Mouse (Mus musculus): Measurements from ENCODE around the gene Psmd9. TPM values are rescaled to one million over a fixed set of nuclear protein-coding genes. Genes with fewer than 3 reads are reported as not detected.

Psmd9 gene
- polyA plus RNA-seq, 1 experiment, result 87.0 TPM

- Histone ChIP-seq H3K4me3 (replicated peaks) (no peak overlapping the region), H3K36me3 (replicated peaks; ENCODE audit: low read length) (peaks cover 93% of the 10 kb centered on the region), H3K4me1 (peaks cover 32% of the 10 kb centered on the region), H3K27me3 (replicated peaks) (no peaks in the 10 kb centered on the region), H3K9me3 (no peaks in the 10 kb centered on the region)
- TF ChIP-seq GATA1 (IDR thresholded peaks at IDR 0.05; ENCODE audit: borderline replicate concordance, low read length) (no peak), FLI1 (IDR thresholded peaks at IDR 0.05; ENCODE audit: low read length) (no peak)
Observed at GRCm38 (mm10) chr5:123160341-123160740, 8.9 kb upstream of the Psmd9 start.

GRCm38 (mm10) chr5:123162942-123163341 lies 6.3 kb upstream of the Psmd9 start:
- H3K36me3 ChIP-seq (replicated peaks; ENCODE audit: low read length), result peaks cover 92% of the 10 kb centered on the region
- H3K4me1 ChIP-seq, result peaks cover 20% of the 10 kb centered on the region
- no peaks in the 10 kb centered on the region for H3K9me3 ChIP-seq
- TF ChIP-seq FLI1 (IDR thresholded peaks at IDR 0.05; ENCODE audit: low read length) (no peak), GATA1 (IDR thresholded peaks at IDR 0.05; ENCODE audit: borderline replicate concordance, low read length) (no peak)
- no peaks in the 10 kb centered on the region for H3K27me3 ChIP-seq (replicated peaks)
- H3K4me3 ChIP-seq (replicated peaks), result no peak overlapping the region

- TF ChIP-seq FLI1 (IDR thresholded peaks at IDR 0.05; ENCODE audit: low read length), result no peak
- no peak overlapping the region for H3K4me3 ChIP-seq (replicated peaks)
- H3K36me3 ChIP-seq (replicated peaks; ENCODE audit: low read length), result peaks cover 68% of the 10 kb centered on the region
- H3K4me1 ChIP-seq, result peaks cover 17% of the 10 kb centered on the region
- H3K27me3 ChIP-seq (replicated peaks), result no peaks in the 10 kb centered on the region
- no peaks in the 10 kb centered on the region for H3K9me3 ChIP-seq
Observed at GRCm38 (mm10) chr5:123166437-123166836, 2.8 kb upstream of the Psmd9 start.

GRCm38 (mm10) chr5:123167591-123167990 lies 1.6 kb upstream of the Psmd9 start:
- Histone ChIP-seq H3K4me3 (replicated peaks) (no peak overlapping the region), H3K27me3 (replicated peaks) (no peaks in the 10 kb centered on the region), H3K4me1 (peaks cover 17% of the 10 kb centered on the region), H3K36me3 (replicated peaks; ENCODE audit: low read length) (peaks cover 57% of the 10 kb centered on the region), H3K9me3 (no peaks in the 10 kb centered on the region)
- TF ChIP-seq FLI1 (IDR thresholded peaks at IDR 0.05; ENCODE audit: low read length), result no peak
- no peak for TF ChIP-seq GATA1 (IDR thresholded peaks at IDR 0.05; ENCODE audit: borderline replicate concordance, low read length)

GRCm38 (mm10) chr5:123170365-123170764 lies 1.2 kb downstream of the Psmd9 start:
- Histone ChIP-seq H3K4me3 (replicated peaks) (no peak overlapping the region), H3K4me1 (peaks cover 17% of the 10 kb centered on the region), H3K36me3 (replicated peaks; ENCODE audit: low read length) (peaks cover 34% of the 10 kb centered on the region), H3K9me3 (peaks cover 8% of the 10 kb centered on the region), H3K27me3 (replicated peaks) (peaks cover 12% of the 10 kb centered on the region)
- no peak for TF ChIP-seq GATA1 (IDR thresholded peaks at IDR 0.05; ENCODE audit: borderline replicate concordance, low read length)
- TF ChIP-seq FLI1 (IDR thresholded peaks at IDR 0.05; ENCODE audit: low read length), result no peak

GRCm38 (mm10) chr5:123171646-123172350 lies 2.6 kb downstream of the Psmd9 start:
- H3K4me1 ChIP-seq, result peaks cover 17% of the 10 kb centered on the region
- H3K9me3 ChIP-seq, result peaks cover 20% of the 10 kb centered on the region
- H3K4me3 ChIP-seq (replicated peaks), result peak overlapping the region; percentile 80
- H3K36me3 ChIP-seq (replicated peaks; ENCODE audit: low read length), result peaks cover 20% of the 10 kb centered on the region
- TF ChIP-seq FLI1 (IDR thresholded peaks at IDR 0.05; ENCODE audit: low read length), result no peak
- TF ChIP-seq GATA1 (IDR thresholded peaks at IDR 0.05; ENCODE audit: borderline replicate concordance, low read length), result no peak
- peaks cover 23% of the 10 kb centered on the region for H3K27me3 ChIP-seq (replicated peaks)

- H3K4me1 ChIP-seq, result no peaks in the 10 kb centered on the region
- peaks cover 34% of the 10 kb centered on the region for H3K9me3 ChIP-seq
- TF ChIP-seq FLI1 (IDR thresholded peaks at IDR 0.05; ENCODE audit: low read length) (no peak), GATA1 (IDR thresholded peaks at IDR 0.05; ENCODE audit: borderline replicate concordance, low read length) (no peak)
- no peaks in the 10 kb centered on the region for H3K36me3 ChIP-seq (replicated peaks; ENCODE audit: low read length)
- no peak overlapping the region for H3K4me3 ChIP-seq (replicated peaks)
- H3K27me3 ChIP-seq (replicated peaks), result peaks cover 73% of the 10 kb centered on the region
Observed at GRCm38 (mm10) chr5:123178792-123179191, 9.6 kb downstream of the Psmd9 start.

GRCm38 (mm10) chr5:123180390-123180789 lies 11.2 kb downstream of the Psmd9 start:
- no peak for TF ChIP-seq GATA1 (IDR thresholded peaks at IDR 0.05; ENCODE audit: borderline replicate concordance, low read length)
- no peak for TF ChIP-seq FLI1 (IDR thresholded peaks at IDR 0.05; ENCODE audit: low read length)
- peaks cover 70% of the 10 kb centered on the region for H3K27me3 ChIP-seq (replicated peaks)
- H3K4me3 ChIP-seq (replicated peaks), result no peak overlapping the region
- H3K9me3 ChIP-seq, result peaks cover 26% of the 10 kb centered on the region
- no peaks in the 10 kb centered on the region for H3K36me3 ChIP-seq (replicated peaks; ENCODE audit: low read length)
- H3K4me1 ChIP-seq, result no peaks in the 10 kb centered on the region

GRCm38 (mm10) chr5:123181536-123181935 lies 12.3 kb downstream of the Psmd9 start:
- Histone ChIP-seq H3K4me1 (no peaks in the 10 kb centered on the region), H3K4me3 (replicated peaks) (no peak overlapping the region), H3K27me3 (replicated peaks) (peaks cover 68% of the 10 kb centered on the region), H3K9me3 (peaks cover 16% of the 10 kb centered on the region), H3K36me3 (replicated peaks; ENCODE audit: low read length) (no peaks in the 10 kb centered on the region)
- TF ChIP-seq FLI1 (IDR thresholded peaks at IDR 0.05; ENCODE audit: low read length) (no peak), GATA1 (IDR thresholded peaks at IDR 0.05; ENCODE audit: borderline replicate concordance, low read length) (no peak)

GRCm38 (mm10) chr5:123182651-123183050 lies 13.4 kb downstream of the Psmd9 start, which contains the start of gene Hpd:
Hpd (minus strand) TSS chr5:123182727.
- peaks cover 14% of the 10 kb centered on the region for H3K9me3 ChIP-seq
- peaks cover 59% of the 10 kb centered on the region for H3K27me3 ChIP-seq (replicated peaks)
- TF ChIP-seq GATA1 (IDR thresholded peaks at IDR 0.05; ENCODE audit: borderline replicate concordance, low read length) (no peak), FLI1 (IDR thresholded peaks at IDR 0.05; ENCODE audit: low read length) (no peak)
- no peak within 1 kb of the TSS for H3K4me3 ChIP-seq (replicated peaks)
- H3K36me3 ChIP-seq (replicated peaks; ENCODE audit: low read length), result no peaks in the 10 kb centered on the region
- H3K4me1 ChIP-seq, result no peaks in the 10 kb centered on the region
